Mouse (Mus musculus): Measurements from ENCODE around the gene Il22ra2. TPM values are rescaled to one million over a fixed set of nuclear protein-coding genes. Genes with fewer than 3 reads are reported as not detected.

The Il22ra2 gene
- polyA plus RNA-seq, 1 experiment: not detected

- Histone ChIP-seq H3ac (ENCODE audit: control insufficient read depth, insufficient read length, low read depth) (no peak overlapping the region), H3K36me3 (ENCODE audit: control insufficient read depth, insufficient read depth) (peaks cover 16% of the 10 kb centered on the region), H3K4me3 (ENCODE audit: insufficient read depth, poor library complexity, severe bottlenecking) (no peak overlapping the region), H3K79me3 (ENCODE audit: low read depth) (peaks cover 12% of the 10 kb centered on the region), H3K27me3 (ENCODE audit: control insufficient read depth, insufficient read depth, insufficient read length) (no peaks in the 10 kb centered on the region), H3K79me2 (ENCODE audit: control insufficient read depth, insufficient read depth) (peaks cover 44% of the 10 kb centered on the region)
- no peak for TF ChIP-seq MAX (IDR thresholded peaks at IDR 0.05)
- no peak for TF ChIP-seq MYOG (IDR thresholded peaks at IDR 0.05; ENCODE audit: control insufficient read depth, extremely low read depth, insufficient read length)
- no peak for TF ChIP-seq FOSL1 (IDR thresholded peaks at IDR 0.05; ENCODE audit: insufficient read depth, low read length, poor library complexity, severe bottlenecking)
- no peak for TF ChIP-seq CEBPB (IDR thresholded peaks at IDR 0.05; ENCODE audit: low read depth)
- no peak for TF ChIP-seq MYOD1 (IDR thresholded peaks at IDR 0.05; ENCODE audit: control insufficient read depth, insufficient read length, low read depth)
- no peak for TF ChIP-seq CTCF (IDR thresholded peaks at IDR 0.05; ENCODE audit: control insufficient read depth, insufficient read depth, insufficient read length)
- TF ChIP-seq USF1 (IDR thresholded peaks at IDR 0.05; ENCODE audit: low read depth): no peak
Observed at GRCm38 (mm10) chr10:19594201-19594905, 27.4 kb upstream of the Il22ra2 start.

DNA sequence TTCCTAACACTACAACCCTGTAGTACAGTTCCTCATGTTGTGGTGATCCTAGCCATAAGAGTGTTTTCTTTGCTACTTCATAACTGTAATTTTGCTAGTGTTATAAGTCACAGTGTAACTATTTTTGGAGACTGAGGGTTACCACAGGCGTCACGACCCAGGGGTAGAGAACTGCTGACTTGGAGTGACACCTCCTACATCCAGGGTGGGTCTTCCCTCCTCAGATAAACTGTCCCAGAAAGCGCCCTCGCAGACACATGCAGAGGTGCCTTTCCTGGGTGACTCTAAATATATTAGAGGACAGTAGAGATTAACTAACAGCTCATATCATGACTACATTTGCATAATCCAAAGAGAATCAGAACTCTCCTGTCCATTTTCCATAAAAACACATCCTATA is 24.9 kb upstream of the Il22ra2 start:
- no peak overlapping the region for H3K4me3 ChIP-seq (ENCODE audit: insufficient read depth, poor library complexity, severe bottlenecking)
- no peak for TF ChIP-seq MAX (IDR thresholded peaks at IDR 0.05)
- TF ChIP-seq CEBPB (IDR thresholded peaks at IDR 0.05; ENCODE audit: low read depth): no peak
- TF ChIP-seq MYOD1 (IDR thresholded peaks at IDR 0.05; ENCODE audit: control insufficient read depth, insufficient read length, low read depth): no peak
- TF ChIP-seq USF1 (IDR thresholded peaks at IDR 0.05; ENCODE audit: low read depth): no peak
- TF ChIP-seq MYOG (IDR thresholded peaks at IDR 0.05; ENCODE audit: control insufficient read depth, extremely low read depth, insufficient read length): no peak
- no peak for TF ChIP-seq FOSL1 (IDR thresholded peaks at IDR 0.05; ENCODE audit: insufficient read depth, low read length, poor library complexity, severe bottlenecking)
- TF ChIP-seq CTCF (IDR thresholded peaks at IDR 0.05; ENCODE audit: control insufficient read depth, insufficient read depth, insufficient read length): no peak

DNA sequence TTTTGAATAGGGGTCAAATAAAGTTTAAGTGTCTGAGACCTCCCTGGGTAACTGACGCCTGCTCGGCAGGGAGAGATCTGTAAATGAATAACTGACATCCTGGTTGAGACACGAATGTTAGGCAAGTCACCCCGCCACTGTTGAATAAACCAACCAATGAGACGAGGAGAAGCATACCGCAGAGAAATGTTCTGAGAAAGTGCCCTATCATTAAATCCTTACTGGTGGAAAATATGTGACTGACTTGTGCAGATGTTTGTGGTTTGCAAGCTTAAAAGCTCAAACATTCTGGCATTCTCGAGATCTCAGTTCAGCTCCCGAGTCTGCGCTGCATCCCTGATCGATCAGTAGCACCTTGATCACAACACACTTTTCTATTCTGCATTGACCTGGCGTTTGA is 23.7 kb upstream of the Il22ra2 start:
- peaks cover 10% of the 10 kb centered on the region for H3K79me3 ChIP-seq (ENCODE audit: low read depth)
- H3K27me3 ChIP-seq (ENCODE audit: control insufficient read depth, insufficient read depth, insufficient read length): no peaks in the 10 kb centered on the region
- H3ac ChIP-seq (ENCODE audit: control insufficient read depth, insufficient read length, low read depth): no peak overlapping the region
- H3K4me3 ChIP-seq (ENCODE audit: insufficient read depth, poor library complexity, severe bottlenecking): no peak overlapping the region
- H3K36me3 ChIP-seq (ENCODE audit: control insufficient read depth, insufficient read depth): peaks cover 47% of the 10 kb centered on the region
- peaks cover 33% of the 10 kb centered on the region for H3K79me2 ChIP-seq (ENCODE audit: control insufficient read depth, insufficient read depth)
- no peak for TF ChIP-seq CTCF (IDR thresholded peaks at IDR 0.05; ENCODE audit: control insufficient read depth, insufficient read depth, insufficient read length)
- no peak for TF ChIP-seq MYOG (IDR thresholded peaks at IDR 0.05; ENCODE audit: control insufficient read depth, extremely low read depth, insufficient read length)
- TF ChIP-seq MYOD1 (IDR thresholded peaks at IDR 0.05; ENCODE audit: control insufficient read depth, insufficient read length, low read depth): no peak
- no peak for TF ChIP-seq USF1 (IDR thresholded peaks at IDR 0.05; ENCODE audit: low read depth)
- no peak for TF ChIP-seq FOSL1 (IDR thresholded peaks at IDR 0.05; ENCODE audit: insufficient read depth, low read length, poor library complexity, severe bottlenecking)
- TF ChIP-seq CEBPB (IDR thresholded peaks at IDR 0.05; ENCODE audit: low read depth): no peak
- TF ChIP-seq MAX (IDR thresholded peaks at IDR 0.05): no peak

More for the DNA sequence above, 24.9 kb upstream of the Il22ra2 start:
- peaks cover 38% of the 10 kb centered on the region for H3K36me3 ChIP-seq (ENCODE audit: control insufficient read depth, insufficient read depth)
- peaks cover 44% of the 10 kb centered on the region for H3K79me2 ChIP-seq (ENCODE audit: control insufficient read depth, insufficient read depth)
- H3K27me3 ChIP-seq (ENCODE audit: control insufficient read depth, insufficient read depth, insufficient read length): no peaks in the 10 kb centered on the region
- H3K79me3 ChIP-seq (ENCODE audit: low read depth): peaks cover 12% of the 10 kb centered on the region
- H3ac ChIP-seq (ENCODE audit: control insufficient read depth, insufficient read length, low read depth): no peak overlapping the region

GRCm38 (mm10) chr10:19599331-19600092 is 22.3 kb upstream of the Il22ra2 start:
- Histone ChIP-seq H3K36me3 (ENCODE audit: control insufficient read depth, insufficient read depth) (peaks cover 60% of the 10 kb centered on the region), H3K79me2 (ENCODE audit: control insufficient read depth, insufficient read depth) (peaks cover 19% of the 10 kb centered on the region), H3K79me3 (ENCODE audit: low read depth) (no peaks in the 10 kb centered on the region), H3K27me3 (ENCODE audit: control insufficient read depth, insufficient read depth, insufficient read length) (no peaks in the 10 kb centered on the region), H3K4me3 (ENCODE audit: insufficient read depth, poor library complexity, severe bottlenecking) (no peak overlapping the region), H3ac (ENCODE audit: control insufficient read depth, insufficient read length, low read depth) (no peak overlapping the region)
- no peak for TF ChIP-seq MYOG (IDR thresholded peaks at IDR 0.05; ENCODE audit: control insufficient read depth, extremely low read depth, insufficient read length)
- no peak for TF ChIP-seq MAX (IDR thresholded peaks at IDR 0.05)
- no peak for TF ChIP-seq CTCF (IDR thresholded peaks at IDR 0.05; ENCODE audit: control insufficient read depth, insufficient read depth, insufficient read length)
- TF ChIP-seq USF1 (IDR thresholded peaks at IDR 0.05; ENCODE audit: low read depth): no peak
- TF ChIP-seq FOSL1 (IDR thresholded peaks at IDR 0.05; ENCODE audit: insufficient read depth, low read length, poor library complexity, severe bottlenecking): no peak
- TF ChIP-seq CEBPB (IDR thresholded peaks at IDR 0.05; ENCODE audit: low read depth): no peak
- no peak for TF ChIP-seq MYOD1 (IDR thresholded peaks at IDR 0.05; ENCODE audit: control insufficient read depth, insufficient read length, low read depth)

DNA sequence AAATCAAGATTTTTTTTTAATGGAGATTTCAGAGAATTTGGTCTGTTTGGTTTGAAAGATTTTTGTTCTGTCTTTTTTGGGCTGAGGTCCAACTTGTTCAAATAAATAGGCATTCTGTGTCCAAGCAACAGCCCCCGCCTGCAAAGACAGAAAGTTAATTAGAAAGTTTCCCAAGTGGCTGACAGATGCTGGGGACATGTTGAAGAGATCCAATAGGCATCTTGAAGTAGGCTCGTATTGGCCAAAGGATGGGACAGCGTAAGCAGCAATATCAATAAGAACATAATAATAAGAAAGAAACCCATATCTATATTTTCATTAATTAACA is 21.7 kb upstream of the Il22ra2 start:
- Histone ChIP-seq H3K36me3 (ENCODE audit: control insufficient read depth, insufficient read depth) (peaks cover 66% of the 10 kb centered on the region), H3K27me3 (ENCODE audit: control insufficient read depth, insufficient read depth, insufficient read length) (no peaks in the 10 kb centered on the region), H3K4me3 (ENCODE audit: insufficient read depth, poor library complexity, severe bottlenecking) (no peak overlapping the region), H3K79me3 (ENCODE audit: low read depth) (no peaks in the 10 kb centered on the region), H3ac (ENCODE audit: control insufficient read depth, insufficient read length, low read depth) (no peak overlapping the region), H3K79me2 (ENCODE audit: control insufficient read depth, insufficient read depth) (peaks cover 14% of the 10 kb centered on the region)
- no peak for TF ChIP-seq FOSL1 (IDR thresholded peaks at IDR 0.05; ENCODE audit: insufficient read depth, low read length, poor library complexity, severe bottlenecking)
- TF ChIP-seq CEBPB (IDR thresholded peaks at IDR 0.05; ENCODE audit: low read depth): no peak
- no peak for TF ChIP-seq CTCF (IDR thresholded peaks at IDR 0.05; ENCODE audit: control insufficient read depth, insufficient read depth, insufficient read length)
- TF ChIP-seq MAX (IDR thresholded peaks at IDR 0.05): no peak
- no peak for TF ChIP-seq MYOG (IDR thresholded peaks at IDR 0.05; ENCODE audit: control insufficient read depth, extremely low read depth, insufficient read length)
- TF ChIP-seq MYOD1 (IDR thresholded peaks at IDR 0.05; ENCODE audit: control insufficient read depth, insufficient read length, low read depth): no peak
- no peak for TF ChIP-seq USF1 (IDR thresholded peaks at IDR 0.05; ENCODE audit: low read depth)

All from C2C12 (cell line).